Mouse (Mus musculus): ENCODE data around the gene Pibf1. TPM values are rescaled to one million over a fixed set of nuclear protein-coding genes. Genes with fewer than 3 reads are reported as not detected.

The Pibf1 gene
- 24.5 and 26.3 TPM in 2 replicates for polyA plus RNA-seq (2016; fragmentation: Nextera tagmentation; extraction: Ambion mirVana)

GRCm38 (mm10) chr14:99099267-99099966 lies at the start of gene Pibf1, which contains the start of gene Dis3:
Gene Pibf1, plus strand, starts transcription at chr14:99099424.
Gene Dis3, minus strand, starts transcription at chr14:99099770.
- WGBS: under 1% methylated on average over 72 of the region's 73 CpGs
- ATAC-seq (ENCODE audit: low FRiP score, low read depth): peak; percentile 99
- H3K27me3 ChIP-seq: no peaks in the 10 kb centered on the region
- peak within 1 kb of the TSS; percentile 90 for H3K9ac ChIP-seq (replicated peaks)
- no peaks in the 10 kb centered on the region for H3K9me3 ChIP-seq
- peak within 1 kb of the TSS; percentile 92 for H3K4me3 ChIP-seq
- H3K4me2 ChIP-seq (replicated peaks): peak within 1 kb of the TSS; percentile 67
- peak within 1 kb of the TSS; percentile 75 for H3K27ac ChIP-seq (replicated peaks)
- peaks cover 53% of the 10 kb centered on the region for H3K36me3 ChIP-seq
- H3K4me1 ChIP-seq: peaks cover 13% of the 10 kb centered on the region

DNA sequence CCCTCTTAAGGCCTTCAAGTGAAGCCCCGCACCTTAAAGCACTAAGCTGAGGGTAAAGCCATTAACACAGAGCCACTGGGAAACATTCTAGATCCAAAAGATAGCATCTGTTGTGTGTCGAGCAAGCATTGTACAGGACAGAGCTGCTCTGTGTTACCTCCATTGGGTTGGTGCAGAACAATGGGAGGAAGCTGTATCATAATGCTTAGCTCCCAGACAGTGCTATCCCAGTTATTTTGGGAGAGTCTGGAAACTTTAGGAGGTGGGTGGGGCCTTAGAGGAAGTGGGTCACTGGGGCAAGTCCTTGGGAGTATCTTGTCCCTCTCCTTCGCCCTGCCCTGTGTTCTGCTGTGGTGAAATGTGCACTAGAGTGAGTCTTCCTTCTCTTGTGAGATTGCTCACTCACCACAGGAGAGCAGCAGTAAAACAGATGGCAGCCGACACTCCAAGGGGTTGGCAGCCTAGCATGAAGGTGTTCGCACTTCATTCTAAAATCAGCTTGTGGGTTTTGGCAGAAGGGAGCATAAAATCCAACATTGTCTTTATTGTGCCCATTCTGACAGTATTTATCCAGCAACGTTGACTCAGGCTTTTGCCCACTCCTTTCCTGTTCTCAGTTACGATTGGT lies 40.2 kb upstream of the Pibf1 start:
- no peak overlapping the region for H3K27ac ChIP-seq (replicated peaks)
- no peak for ATAC-seq (ENCODE audit: low FRiP score, low read depth)
- 94% methylated on average over 7 of the region's 7 CpGs for whole genome bisulfite sequencing
- H3K4me3 ChIP-seq: no peak overlapping the region
- no peaks in the 10 kb centered on the region for H3K4me1 ChIP-seq
- no peak overlapping the region for H3K9ac ChIP-seq (replicated peaks)
- H3K9me3 ChIP-seq: no peaks in the 10 kb centered on the region
- H3K36me3 ChIP-seq: peaks cover 57% of the 10 kb centered on the region
- H3K27me3 ChIP-seq: no peaks in the 10 kb centered on the region
- no peak overlapping the region for H3K4me2 ChIP-seq (replicated peaks)

DNA sequence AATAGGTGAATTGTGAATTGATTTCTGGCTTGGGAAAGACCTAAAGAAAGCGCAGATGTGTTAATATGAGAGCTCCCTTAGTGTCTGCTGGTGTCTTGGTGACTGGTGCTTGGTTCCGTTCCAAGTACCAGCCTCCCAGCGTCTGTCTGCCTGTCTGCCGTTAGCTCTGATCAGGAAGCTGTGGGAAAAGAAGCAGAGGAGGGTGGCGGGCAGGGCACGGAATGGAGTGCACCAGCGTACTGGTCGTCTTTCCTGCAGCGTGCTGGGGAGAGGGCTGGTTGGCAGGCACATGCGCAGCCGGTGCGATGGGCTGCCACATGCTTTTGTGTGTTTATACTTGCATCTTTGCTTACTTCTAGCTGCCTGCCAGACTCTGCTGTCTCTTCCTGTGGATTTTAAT lies 38.6 kb upstream of the Pibf1 start:
- H3K4me2 ChIP-seq (replicated peaks): no peak overlapping the region
- H3K4me3 ChIP-seq: no peak overlapping the region
- no peaks in the 10 kb centered on the region for H3K27me3 ChIP-seq
- H3K4me1 ChIP-seq: no peaks in the 10 kb centered on the region
- H3K9ac ChIP-seq (replicated peaks): no peak overlapping the region
- WGBS: 95% methylated on average over 12 of the region's 12 CpGs
- peaks cover 60% of the 10 kb centered on the region for H3K36me3 ChIP-seq
- no peak overlapping the region for H3K27ac ChIP-seq (replicated peaks)
- ATAC-seq (ENCODE audit: low FRiP score, low read depth): no peak
- H3K9me3 ChIP-seq: no peaks in the 10 kb centered on the region

DNA sequence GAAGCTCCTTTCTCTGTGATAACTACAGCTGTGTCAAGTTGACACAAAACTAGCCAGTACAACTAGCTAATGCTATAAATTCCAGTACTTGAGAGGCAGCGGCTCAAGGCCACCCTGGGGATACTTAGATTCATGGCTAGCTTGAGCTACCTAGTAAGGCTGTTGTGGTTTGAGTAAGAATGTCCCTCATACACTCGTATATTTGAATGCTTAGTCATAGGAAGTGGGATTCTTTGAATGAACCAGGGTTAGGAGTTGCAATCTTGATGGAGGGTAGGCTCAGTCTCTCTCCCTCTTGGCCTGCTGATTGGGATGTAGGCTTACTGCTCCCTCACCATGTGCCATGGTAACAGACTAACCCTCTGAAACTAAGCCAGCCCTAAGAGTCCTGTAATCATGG lies 36.1 kb upstream of the Pibf1 start:
- no peak overlapping the region for H3K9ac ChIP-seq (replicated peaks)
- no peak overlapping the region for H3K4me3 ChIP-seq
- no peak overlapping the region for H3K4me2 ChIP-seq (replicated peaks)
- WGBS: 95% methylated on average over 2 of the region's 2 CpGs
- ATAC-seq (ENCODE audit: low FRiP score, low read depth): no peak
- H3K27me3 ChIP-seq: no peaks in the 10 kb centered on the region
- H3K9me3 ChIP-seq: no peaks in the 10 kb centered on the region
- H3K27ac ChIP-seq (replicated peaks): no peak overlapping the region
- H3K36me3 ChIP-seq: peaks cover 53% of the 10 kb centered on the region
- H3K4me1 ChIP-seq: no peaks in the 10 kb centered on the region

DNA sequence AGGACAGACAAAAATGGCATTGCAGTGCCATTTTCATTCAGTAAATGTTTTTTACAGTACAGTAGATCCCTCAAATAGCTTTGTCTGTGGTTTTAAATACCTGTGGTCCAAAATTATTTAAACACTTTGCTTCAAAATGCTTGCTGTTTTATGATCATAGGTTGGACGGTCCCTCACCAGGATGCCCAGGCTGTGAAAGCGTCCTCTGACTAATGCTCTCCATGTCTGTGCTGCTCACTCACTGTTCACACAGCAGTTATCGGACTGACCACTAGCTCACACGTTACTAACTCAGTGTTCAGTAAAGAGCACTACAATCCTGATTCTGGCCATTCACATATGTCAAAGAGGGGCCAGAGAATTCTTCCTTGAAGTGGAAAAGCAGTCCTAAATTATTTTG lies 28.1 kb upstream of the Pibf1 start:
- Histone ChIP-seq H3K27me3 (no peaks in the 10 kb centered on the region), H3K4me2 (replicated peaks) (no peak overlapping the region), H3K4me3 (no peak overlapping the region), H3K9me3 (no peaks in the 10 kb centered on the region), H3K36me3 (peaks cover 43% of the 10 kb centered on the region), H3K4me1 (no peaks in the 10 kb centered on the region), H3K9ac (replicated peaks) (no peak overlapping the region), H3K27ac (replicated peaks) (no peak overlapping the region)
- WGBS: 90% methylated on average over 4 of the region's 4 CpGs
- no peak for ATAC-seq (ENCODE audit: low FRiP score, low read depth)

DNA sequence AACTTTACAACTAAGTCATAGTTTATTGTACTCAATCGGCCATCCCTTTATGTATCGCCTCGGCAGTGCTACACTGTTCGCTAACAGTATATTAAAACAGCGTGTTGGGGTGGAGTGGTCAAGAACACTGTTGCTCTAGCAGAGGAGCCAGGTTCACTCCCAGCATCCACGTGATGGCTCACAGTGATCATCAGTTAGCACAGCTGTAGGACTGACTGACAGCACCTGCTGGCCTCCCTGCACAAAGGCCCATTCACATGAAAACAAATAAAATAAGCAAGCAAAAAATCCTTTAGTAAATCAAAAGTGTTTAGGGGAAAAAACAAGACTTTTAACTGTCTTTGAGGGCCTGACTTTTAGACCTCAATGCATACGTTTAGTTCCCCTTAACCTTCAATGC lies 10.3 kb upstream of the Pibf1 start:
- H3K9me3 ChIP-seq: no peaks in the 10 kb centered on the region
- no peaks in the 10 kb centered on the region for H3K27me3 ChIP-seq
- no peaks in the 10 kb centered on the region for H3K4me1 ChIP-seq
- ATAC-seq (ENCODE audit: low FRiP score, low read depth): no peak
- H3K4me3 ChIP-seq: no peak overlapping the region
- H3K9ac ChIP-seq (replicated peaks): no peak overlapping the region
- H3K4me2 ChIP-seq (replicated peaks): no peak overlapping the region
- H3K36me3 ChIP-seq: peaks cover 72% of the 10 kb centered on the region
- WGBS: 91% methylated on average over 7 of the region's 7 CpGs
- H3K27ac ChIP-seq (replicated peaks): no peak overlapping the region

GRCm38 (mm10) chr14:99099967-99100587 lies 853 bp downstream of the Pibf1 start:
- peak overlapping the region; percentile 92 for H3K4me3 ChIP-seq
- WGBS: 6% methylated on average over 20 of the region's 20 CpGs
- no peaks in the 10 kb centered on the region for H3K9me3 ChIP-seq
- H3K4me2 ChIP-seq (replicated peaks): peak overlapping the region; percentile 57
- peaks cover 54% of the 10 kb centered on the region for H3K36me3 ChIP-seq
- no peak overlapping the region for H3K27ac ChIP-seq (replicated peaks)
- no peak; the same call in 1 of the 2 replicates for ATAC-seq (ENCODE audit: low FRiP score, low read depth)
- H3K27me3 ChIP-seq: no peaks in the 10 kb centered on the region
- H3K9ac ChIP-seq (replicated peaks): peak overlapping the region; percentile 63
- H3K4me1 ChIP-seq: peaks cover 13% of the 10 kb centered on the region

DNA sequence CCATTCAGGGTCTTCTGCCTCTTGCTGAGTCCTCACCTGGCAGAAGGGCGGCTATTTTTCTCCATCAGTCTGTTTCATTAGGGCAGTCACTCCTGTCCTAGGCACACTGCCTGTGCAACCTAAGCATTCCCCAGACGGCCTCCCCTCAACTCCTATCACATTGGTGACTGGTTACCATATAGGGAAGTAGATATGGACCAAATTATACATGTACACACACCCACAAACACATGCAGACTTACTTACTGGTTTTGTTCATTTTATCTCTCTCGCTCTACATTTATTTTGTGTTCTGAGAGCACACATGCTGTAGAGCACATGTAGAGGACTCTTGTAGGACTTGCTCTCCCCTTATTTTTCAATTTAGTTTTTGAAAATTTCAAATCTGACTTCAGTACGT lies 3.8 kb downstream of the Pibf1 start:
- H3K27ac ChIP-seq (replicated peaks): no peak overlapping the region
- WGBS: 94% methylated on average over 4 of the region's 4 CpGs
- no peak overlapping the region for H3K9ac ChIP-seq (replicated peaks)
- peaks cover 43% of the 10 kb centered on the region for H3K36me3 ChIP-seq
- H3K9me3 ChIP-seq: no peaks in the 10 kb centered on the region
- no peak overlapping the region for H3K4me3 ChIP-seq
- no peak overlapping the region for H3K4me2 ChIP-seq (replicated peaks)
- no peak for ATAC-seq (ENCODE audit: low FRiP score, low read depth)
- peaks cover 13% of the 10 kb centered on the region for H3K4me1 ChIP-seq
- H3K27me3 ChIP-seq: no peaks in the 10 kb centered on the region

GRCm38 (mm10) chr14:99104542-99105123 lies 5.4 kb downstream of the Pibf1 start:
- Histone ChIP-seq H3K4me1 (peaks cover 5% of the 10 kb centered on the region), H3K4me3 (no peak overlapping the region), H3K9ac (replicated peaks) (no peak overlapping the region), H3K9me3 (no peaks in the 10 kb centered on the region), H3K27me3 (no peaks in the 10 kb centered on the region), H3K36me3 (peaks cover 57% of the 10 kb centered on the region), H3K27ac (replicated peaks) (no peak overlapping the region), H3K4me2 (replicated peaks) (no peak overlapping the region)
- no peak for ATAC-seq (ENCODE audit: low FRiP score, low read depth)
- 95% methylated on average over 6 of the region's 6 CpGs for WGBS

DNA sequence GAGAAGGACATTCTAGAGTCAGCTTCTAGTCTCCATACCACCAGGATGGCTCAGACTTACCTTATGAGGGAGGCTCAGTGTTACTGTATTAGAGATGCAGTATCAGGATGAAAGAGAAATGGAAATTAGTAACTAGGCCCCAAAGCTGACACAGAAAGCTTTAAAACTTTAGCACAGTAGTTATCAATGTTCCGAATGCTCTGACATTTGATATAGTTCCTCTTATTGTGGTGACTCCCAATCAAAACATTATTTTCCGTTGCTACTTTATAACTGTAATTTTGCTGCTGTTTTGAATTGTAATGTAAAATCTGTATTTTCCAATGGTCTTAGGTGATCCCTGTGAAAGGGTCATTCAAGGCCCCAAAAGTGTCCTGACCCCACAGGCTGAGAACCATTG lies 7.4 kb downstream of the Pibf1 start:
- Histone ChIP-seq H3K4me2 (replicated peaks) (no peak overlapping the region), H3K4me3 (no peak overlapping the region), H3K4me1 (no peaks in the 10 kb centered on the region), H3K27me3 (no peaks in the 10 kb centered on the region), H3K36me3 (peaks cover 70% of the 10 kb centered on the region), H3K27ac (replicated peaks) (no peak overlapping the region), H3K9ac (replicated peaks) (no peak overlapping the region), H3K9me3 (no peaks in the 10 kb centered on the region)
- ATAC-seq (ENCODE audit: low FRiP score, low read depth): no peak
- WGBS: 94% methylated on average over 2 of the region's 2 CpGs

- H3K4me1 ChIP-seq: no peaks in the 10 kb centered on the region
- WGBS: 86% methylated on average over 2 of the region's 2 CpGs
- H3K9ac ChIP-seq (replicated peaks): no peak overlapping the region
- H3K27ac ChIP-seq (replicated peaks): no peak overlapping the region
- no peaks in the 10 kb centered on the region for H3K27me3 ChIP-seq
- peaks cover 66% of the 10 kb centered on the region for H3K36me3 ChIP-seq
- H3K4me3 ChIP-seq: no peak overlapping the region
- no peak for ATAC-seq (ENCODE audit: low FRiP score, low read depth)
- no peak overlapping the region for H3K4me2 ChIP-seq (replicated peaks)
- no peaks in the 10 kb centered on the region for H3K9me3 ChIP-seq
Observed at GRCm38 (mm10) chr14:99107631-99108187, 8.5 kb downstream of the Pibf1 start.

GRCm38 (mm10) chr14:99108762-99109161 lies 9.5 kb downstream of the Pibf1 start:
- no peaks in the 10 kb centered on the region for H3K27me3 ChIP-seq
- H3K4me2 ChIP-seq (replicated peaks): no peak overlapping the region
- H3K36me3 ChIP-seq: peaks cover 65% of the 10 kb centered on the region
- ATAC-seq (ENCODE audit: low FRiP score, low read depth): no peak
- no peak overlapping the region for H3K9ac ChIP-seq (replicated peaks)
- 90% methylated on average over 6 of the region's 6 CpGs for WGBS
- H3K4me3 ChIP-seq: no peak overlapping the region
- H3K9me3 ChIP-seq: no peaks in the 10 kb centered on the region
- no peak overlapping the region for H3K27ac ChIP-seq (replicated peaks)
- H3K4me1 ChIP-seq: no peaks in the 10 kb centered on the region

Data from midbrain, embryonic 12.5 days (tissue).